Comparison of ENCODE assay signal across 8 mouse cellular contexts in the genomic region with DNA sequence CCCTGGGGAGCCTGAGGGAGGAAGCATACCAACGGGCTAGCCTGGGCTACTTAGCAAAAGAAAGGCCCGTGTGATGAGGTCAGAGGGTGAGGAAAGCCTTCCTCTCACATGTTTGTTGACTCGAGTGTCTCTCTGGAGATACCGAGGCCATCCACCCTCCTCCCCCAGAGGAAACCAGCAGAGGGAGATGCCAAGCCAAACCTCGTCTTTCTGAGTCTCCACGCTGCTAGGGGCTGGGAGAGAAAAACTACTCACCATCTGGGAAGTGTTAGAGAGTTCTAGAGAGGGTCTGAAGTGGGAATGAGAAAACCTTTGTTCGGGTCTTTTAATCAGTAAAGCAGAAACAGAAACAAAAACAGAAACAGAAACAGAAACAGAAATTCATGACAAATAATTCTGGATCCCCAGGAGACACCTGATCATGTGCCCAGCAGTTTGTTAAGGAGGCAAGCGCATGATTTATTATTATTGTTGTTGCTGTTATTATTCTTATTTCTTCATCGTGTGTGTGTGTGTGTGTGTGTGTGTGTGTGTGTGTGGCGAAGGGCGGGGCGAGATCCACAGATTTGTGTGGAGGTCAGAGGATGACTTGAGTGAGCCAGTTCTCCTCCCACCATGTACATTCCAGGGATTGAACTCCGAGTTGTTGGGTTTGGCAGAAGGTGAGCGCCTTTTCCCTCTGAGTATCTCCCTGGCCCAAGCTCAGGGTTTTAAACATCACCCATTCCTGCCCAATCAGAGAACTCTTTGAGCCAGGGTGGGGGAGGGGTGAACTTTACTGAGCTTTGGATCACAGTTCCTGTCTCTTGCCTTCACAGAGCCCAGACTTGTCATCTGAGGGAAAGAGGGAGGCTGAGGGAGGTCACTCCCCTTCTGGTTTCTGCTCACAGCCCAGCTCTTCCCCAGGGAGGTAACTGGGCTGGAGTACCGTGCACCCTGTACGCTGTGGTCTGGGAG.
DNase-seq lines count a peak whose midpoint lies in the region; ATAC-seq and TF ChIP-seq lines count a peak whose summit lies in the region.

No protein-coding gene starts in this region.

- ATAC-seq in embryonic facial prominence, embryonic 13.5 days (ENCODE audit: insufficient number of reproducible peaks, insufficient read depth, low FRiP score, low TSS enrichment, low read depth): 0 out of 2 replicates have a peak, but pooled peaks have one; percentile 35
- ATAC-seq in lung, embryonic 14.5 days (ENCODE audit: insufficient read depth): no peak
- no peak for ATAC-seq in megakaryocyte-erythroid progenitor cell, adult 5-6 weeks (replicated peaks; ENCODE audit: low FRiP score, low TSS enrichment, poor library complexity, severe bottlenecking)

- TF ChIP-seq CTCF in left cerebral cortex, adult 2 months (IDR thresholded peaks at IDR 0.05): no peak; the same call in 1 of the 2 replicates
- TF ChIP-seq CTCF in lung, embryonic 14.5 days (IDR thresholded peaks at IDR 0.05; ENCODE audit: low read depth): no peak

- DNase-seq in left cerebral cortex, adult 2 months (ENCODE audit: extremely low spot score in 1 of 2, low spot score in 2 of 2): no peak
- DNase-seq in left cerebral cortex, adult 8-10 months (ENCODE audit: low spot score in 2 of 2): no peak
- DNase-seq in heart, postnatal 4 days: peak; percentile 73
- peak; percentile 32 for DNase-seq in lung, embryonic 14.5 days
- no peak for DNase-seq in right cerebral cortex, postnatal 14 days
- no peak for DNase-seq in ovary, adult 18-20 months (ENCODE audit: low spot score)

- no peak overlapping the region for H3K9ac ChIP-seq in embryonic facial prominence, embryonic 13.5 days
- H3K9ac ChIP-seq in lung, embryonic 14.5 days: no peak overlapping the region

- no peaks in the 10 kb centered on the region for H3K36me3 ChIP-seq in embryonic facial prominence, embryonic 13.5 days
- no peaks in the 10 kb centered on the region for H3K36me3 ChIP-seq in lung, embryonic 14.5 days (ENCODE audit: insufficient read depth)

- no peaks in the 10 kb centered on the region for H3K27me3 ChIP-seq in embryonic facial prominence, embryonic 13.5 days
- H3K27me3 ChIP-seq in lung, embryonic 14.5 days (ENCODE audit: insufficient read depth, low read length): no peaks in the 10 kb centered on the region

- intact Hi-C loops in left cerebral cortex, adult 2 months (cut with DNase I): no loop called here

- peaks cover 63% of the 10 kb centered on the region for H3K4me1 ChIP-seq in embryonic facial prominence, embryonic 13.5 days
- peaks cover 18% of the 10 kb centered on the region for H3K4me1 ChIP-seq in lung, embryonic 14.5 days (ENCODE audit: insufficient read depth)

- H3K4me3 ChIP-seq in left cerebral cortex, adult 2 months: no peak overlapping the region
- H3K4me3 ChIP-seq in embryonic facial prominence, embryonic 13.5 days: no peak overlapping the region
- no peak overlapping the region for H3K4me3 ChIP-seq in lung, embryonic 14.5 days (ENCODE audit: low read depth, low read length)

- 41% methylated on average over 16 of the region's 16 CpGs for WGBS in embryonic facial prominence, embryonic 13.5 days
- 58% methylated on average over 16 of the region's 16 CpGs for WGBS in lung, embryonic 14.5 days

- peak overlapping the region; percentile 19; the same call in 1 of the 2 replicates for H3K27ac ChIP-seq in left cerebral cortex, adult 2 months
- peak overlapping the region; percentile 84 for H3K27ac ChIP-seq in embryonic facial prominence, embryonic 13.5 days
- H3K27ac ChIP-seq in lung, embryonic 14.5 days (ENCODE audit: low read depth): peak overlapping the region; percentile 3; the same call in 1 of the 2 replicates

- H3K9me3 ChIP-seq in embryonic facial prominence, embryonic 13.5 days: no peaks in the 10 kb centered on the region
- no peaks in the 10 kb centered on the region for H3K9me3 ChIP-seq in lung, embryonic 14.5 days (ENCODE audit: low read depth, low read length)

- H3K4me2 ChIP-seq in embryonic facial prominence, embryonic 13.5 days: peak overlapping the region; percentile 24
- H3K4me2 ChIP-seq in lung, embryonic 14.5 days: no peak overlapping the region

Comparison
In these comparisons a context has a peak if more than half of its experiments do, and no peak if none do; other contexts are left out.
1. DNase-seq: peak in heart, postnatal 4 days (single experiment) and lung, embryonic 14.5 days (single experiment); none in left cerebral cortex, adult 2 months (0 of 2), left cerebral cortex, adult 8-10 months (0 of 2), right cerebral cortex, postnatal 14 days (single experiment) and ovary, adult 18-20 months (single experiment).
2. H3K27ac ChIP-seq: peak in every context shown above with its lines; median percentile 84 in embryonic facial prominence, embryonic 13.5 days; 19 in left cerebral cortex, adult 2 months; 3 in lung, embryonic 14.5 days.